Mouse (Mus musculus): ENCODE data around the gene Plcl1. TPM values are rescaled to one million over a fixed set of nuclear protein-coding genes. Genes with fewer than 3 reads are reported as not detected.

Gene Plcl1
- total RNA-seq, 2 experiments from 2014 or later: 4.6 to 6.2 TPM

Other genes starting within 250 kb of the Plcl1 start
- 1 to 10 TPM; 2.4 to 3.3 TPM for gene Rftn2, start 179.1 kb upstream of the Plcl1 start, total RNA-seq (2021)
- gene Mars2, start 168.7 kb upstream of the Plcl1 start, total RNA-seq (2021): 1 to 10 TPM; 2.5 TPM
- under 1 TPM in 1 of 2 experiments, not detected in 1; 0.26 TPM for gene Boll, start 42.5 kb upstream of the Plcl1 start, total RNA-seq (2021)

Data from gastrocnemius, adult 18-20 months (tissue).